Mouse (Mus musculus) hindbrain, embryonic 10.5 days (tissue): ENCODE measurements at regions not wholly inside any gene's neighbourhood (a gene's known extent, or its start where the extent isn't known, plus 50 kb on each side); places are given as distances from the start of the nearest gene placed in this dataset.
A peak's percentile ranks its signal among the peaks of the same experiment; 100 is the strongest.

Experiments
- DNase-seq: peaks from one replicate; pipeline ENCODE4 v3.0.0-alpha.2; 2017; ENCODE audit warnings: low spot score
- H3K27ac ChIP-seq: fragments of 300-500 bp; sonication (generic); 2 replicates; pipeline ENCODE4 v1.5.1; 2016; ENCODE audit warnings: mild to moderate bottlenecking, moderate library complexity
- H3K27me3 ChIP-seq: fragments of 300-500 bp; sonication (generic); 2 replicates; pipeline ENCODE4 v1.6.1; 2016; ENCODE audit warnings: mild to moderate bottlenecking; ENCODE audit not compliant: poor library complexity, insufficient read depth, severe bottlenecking
- H3K36me3 ChIP-seq: fragments of 300-500 bp; sonication (generic); 2 replicates; pipeline ENCODE4 v1.6.1; 2016; ENCODE audit warnings: mild to moderate bottlenecking, moderate library complexity
- H3K4me1 ChIP-seq: fragments of 300-500 bp; sonication (generic); replicated peaks from 2 replicates; pipeline ENCODE4 v1.6.1; 2016; ENCODE audit warnings: mild to moderate bottlenecking
- H3K4me3 ChIP-seq: fragments of 300-500 bp; sonication (generic); 2 replicates; pipeline ENCODE4 v1.5.1; 2016; ENCODE audit warnings: mild to moderate bottlenecking, moderate library complexity
- H3K9me3 ChIP-seq: fragments of 300-500 bp; sonication (generic); 2 replicates; pipeline ENCODE4 v1.6.1; 2016; ENCODE audit warnings: mild to moderate bottlenecking, moderate library complexity
- WGBS: fragments of 180-500 bp; shearing (Covaris S2); methylation state at CpG from one replicate; pipeline ENCODE4 v1.1.7; 2016; 5-methylcytosine and 5-hydroxymethylcytosine counted together

DNA sequence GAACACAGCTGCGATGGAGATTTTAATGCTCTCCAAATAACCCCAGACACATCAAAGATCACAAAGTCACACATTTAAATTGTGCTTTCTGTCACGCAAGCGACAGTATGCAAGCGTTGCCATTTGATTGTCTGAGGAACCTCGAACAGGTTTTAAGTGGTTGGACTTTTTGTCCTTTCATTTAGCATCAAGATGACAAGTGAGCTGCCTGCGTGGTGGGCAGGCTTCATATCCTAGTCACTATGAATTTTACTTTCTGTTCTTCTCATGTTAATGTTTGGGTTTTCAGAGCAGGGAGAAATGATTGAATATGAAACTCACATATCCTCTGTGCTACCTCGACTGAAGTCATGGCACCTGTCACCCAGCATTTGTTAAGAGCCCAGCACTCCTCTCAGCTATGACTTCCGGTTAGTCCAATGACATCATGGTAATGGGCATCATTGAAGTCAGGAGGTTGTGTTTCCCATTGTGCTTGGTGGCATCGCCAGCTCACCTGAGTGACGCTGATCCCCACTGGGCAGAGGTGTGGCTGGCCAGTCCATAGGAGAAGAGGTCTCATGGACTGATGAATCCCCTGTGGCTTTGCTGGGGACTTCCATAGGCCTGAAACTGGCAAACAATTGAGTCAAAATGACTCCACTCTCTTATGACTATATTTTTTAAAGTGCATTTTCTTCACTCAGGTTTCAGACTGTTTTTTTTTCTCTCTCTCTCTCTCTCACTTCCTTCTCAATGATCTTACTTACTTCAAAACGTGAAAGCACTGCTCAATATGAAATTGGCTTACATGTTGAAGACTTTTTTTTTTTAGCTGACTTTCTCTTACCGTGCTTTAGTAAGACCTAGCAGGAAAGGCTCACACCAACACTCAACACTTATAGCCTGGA is 209.1 kb upstream of the Id2 start:
- no peaks in the 10 kb centered on the region for H3K9me3 ChIP-seq
- no peaks in the 10 kb centered on the region for H3K27me3 ChIP-seq
- 0 out of 2 replicates have a peak overlapping the region, but pooled peaks have one; percentile 16 for H3K27ac ChIP-seq
- 90% methylated on average over 12 of the region's 12 CpGs for WGBS
- no peaks in the 10 kb centered on the region for H3K36me3 ChIP-seq
- no peak overlapping the region for H3K4me3 ChIP-seq
- DNase-seq: no peak
- H3K4me1 ChIP-seq: peaks cover 30% of the 10 kb centered on the region

GRCm38 (mm10) chr12:25304820-25305511 is 208.0 kb upstream of the Id2 start:
- H3K4me3 ChIP-seq: no peak overlapping the region
- peak; percentile 54 for DNase-seq
- H3K36me3 ChIP-seq: no peaks in the 10 kb centered on the region
- H3K4me1 ChIP-seq: peaks cover 24% of the 10 kb centered on the region
- H3K27ac ChIP-seq: peak overlapping the region; percentile 77
- 51% methylated on average over 6 of the region's 6 CpGs for WGBS
- H3K9me3 ChIP-seq: no peaks in the 10 kb centered on the region
- H3K27me3 ChIP-seq: no peaks in the 10 kb centered on the region

DNA sequence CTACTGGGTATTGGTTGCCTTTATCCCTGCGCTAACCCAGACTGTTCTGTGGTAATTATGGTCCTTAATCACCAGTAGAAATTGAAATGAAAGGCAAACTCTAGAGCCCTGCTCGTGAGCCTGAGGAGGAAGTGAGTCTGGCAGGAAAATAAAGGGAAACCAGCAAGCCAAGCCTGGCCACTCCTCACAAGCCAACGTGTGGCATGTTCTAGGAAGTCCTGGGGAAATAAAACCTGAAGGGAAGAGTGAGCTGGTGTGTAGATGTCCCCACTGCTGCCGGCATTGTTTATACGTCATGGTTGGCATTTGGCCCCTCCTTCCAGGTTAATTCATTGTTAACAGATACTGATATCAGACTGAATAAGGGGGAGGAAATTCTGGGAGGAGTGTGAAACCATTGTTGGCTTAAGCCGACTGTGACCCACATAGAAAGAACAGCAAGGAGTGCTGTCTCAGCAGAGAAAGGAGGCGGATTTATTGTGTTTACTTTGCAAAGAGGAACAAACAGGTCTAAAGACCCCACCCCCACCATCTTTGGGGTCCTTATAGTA is 206.6 kb upstream of the Id2 start:
- Histone ChIP-seq H3K27ac (no peak overlapping the region), H3K27me3 (no peaks in the 10 kb centered on the region), H3K36me3 (no peaks in the 10 kb centered on the region), H3K4me1 (peaks cover 24% of the 10 kb centered on the region), H3K4me3 (no peak overlapping the region), H3K9me3 (no peaks in the 10 kb centered on the region)
- WGBS: 46% methylated on average over 7 of the region's 7 CpGs
- no peak for DNase-seq

GRCm38 (mm10) chr12:25300804-25301390 is 204.0 kb upstream of the Id2 start:
- 77% methylated on average over 9 of the region's 9 CpGs for WGBS
- no peak overlapping the region for H3K27ac ChIP-seq
- no peaks in the 10 kb centered on the region for H3K27me3 ChIP-seq

GRCm38 (mm10) chr12:25299603-25300471 is 202.9 kb upstream of the Id2 start:
- Histone ChIP-seq H3K27ac (no peak overlapping the region), H3K4me1 (peaks cover 18% of the 10 kb centered on the region), H3K36me3 (no peaks in the 10 kb centered on the region), H3K9me3 (no peaks in the 10 kb centered on the region), H3K4me3 (no peak overlapping the region), H3K27me3 (no peaks in the 10 kb centered on the region)
- WGBS: 82% methylated on average over 11 of the region's 11 CpGs
- DNase-seq: no peak

More at GRCm38 (mm10) chr12:25300804-25301390, 204.0 kb upstream of the Id2 start:
- H3K9me3 ChIP-seq: no peaks in the 10 kb centered on the region
- H3K4me1 ChIP-seq: peaks cover 24% of the 10 kb centered on the region
- no peak overlapping the region for H3K4me3 ChIP-seq
- DNase-seq: no peak
- H3K36me3 ChIP-seq: no peaks in the 10 kb centered on the region

DNA sequence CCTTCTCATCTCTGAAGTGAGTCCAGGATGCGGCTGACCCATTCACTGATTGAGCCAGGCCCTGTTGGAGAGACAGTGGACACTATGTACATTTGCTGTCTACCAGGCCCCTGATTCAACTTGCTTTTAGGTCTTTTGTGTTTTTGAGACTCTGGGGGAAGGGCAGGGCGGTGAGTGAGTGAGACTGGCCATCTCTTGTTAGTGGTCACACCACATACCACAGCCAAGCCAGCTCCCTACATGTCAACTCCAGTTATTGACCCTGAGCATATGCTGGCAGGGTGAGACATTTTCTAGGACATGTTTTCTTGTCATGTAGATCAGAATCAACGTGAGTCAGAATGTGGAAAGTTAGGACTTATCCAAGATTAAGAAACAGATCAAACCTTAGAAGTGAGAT is 201.8 kb upstream of the Id2 start:
- H3K36me3 ChIP-seq: no peaks in the 10 kb centered on the region
- H3K4me1 ChIP-seq: peaks cover 18% of the 10 kb centered on the region
- no peak overlapping the region for H3K4me3 ChIP-seq
- WGBS: 89% methylated on average over 3 of the region's 3 CpGs
- H3K9me3 ChIP-seq: no peaks in the 10 kb centered on the region
- no peak overlapping the region for H3K27ac ChIP-seq
- H3K27me3 ChIP-seq: no peaks in the 10 kb centered on the region
- DNase-seq: no peak

GRCm38 (mm10) chr12:25297960-25298359 is 201.0 kb upstream of the Id2 start:
- H3K4me1 ChIP-seq: peaks cover 16% of the 10 kb centered on the region
- H3K4me3 ChIP-seq: no peak overlapping the region
- no peak overlapping the region for H3K27ac ChIP-seq
- no peaks in the 10 kb centered on the region for H3K36me3 ChIP-seq
- H3K27me3 ChIP-seq: no peaks in the 10 kb centered on the region
- DNase-seq: no peak
- H3K9me3 ChIP-seq: no peaks in the 10 kb centered on the region

GRCm38 (mm10) chr12:25296648-25297047 is 199.7 kb upstream of the Id2 start:
- WGBS: 86% methylated on average over 3 of the region's 3 CpGs

DNA sequence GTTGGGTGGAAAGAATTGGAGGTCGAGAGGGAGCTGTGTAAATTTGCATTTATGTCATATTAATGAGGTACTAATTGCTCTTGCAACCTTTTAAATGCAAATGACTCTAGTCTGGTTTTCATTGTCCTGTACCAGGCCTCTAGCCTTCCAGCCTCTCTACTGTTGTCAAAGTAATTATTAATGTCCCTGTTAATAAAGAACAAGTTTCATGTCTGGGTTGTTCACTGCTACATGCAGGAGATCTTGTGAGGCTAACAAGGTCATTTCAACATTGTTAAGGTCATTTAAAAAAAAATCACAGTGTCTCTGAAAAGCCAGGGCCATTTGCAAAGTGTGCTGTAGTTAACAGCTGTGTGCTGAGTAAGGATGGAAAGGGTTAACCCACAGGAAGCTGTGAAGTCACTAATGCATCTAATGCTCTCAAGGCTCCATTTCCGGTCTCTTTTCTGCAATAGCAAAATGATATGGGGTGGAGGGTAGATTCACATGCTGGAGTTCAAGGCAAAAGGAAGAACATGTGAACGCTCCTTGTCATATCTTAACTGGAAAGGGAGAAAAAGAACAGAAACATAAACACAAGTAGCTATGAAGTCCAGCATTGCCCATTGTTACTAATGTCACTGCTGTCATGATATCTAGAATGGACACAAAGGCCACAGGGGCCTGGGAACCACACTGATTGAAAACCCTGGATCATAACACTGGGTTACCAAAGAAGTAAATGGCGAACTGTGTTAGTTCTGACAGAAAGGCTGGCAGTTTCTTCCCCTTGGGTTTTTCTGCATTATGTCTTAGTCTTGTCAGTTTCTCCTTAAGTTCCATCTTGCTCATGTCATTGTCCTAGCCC is 197.5 kb upstream of the Id2 start:
- H3K4me3 ChIP-seq: no peak overlapping the region
- no peaks in the 10 kb centered on the region for H3K36me3 ChIP-seq
- no peaks in the 10 kb centered on the region for H3K27me3 ChIP-seq
- peaks cover 16% of the 10 kb centered on the region for H3K4me1 ChIP-seq
- no peaks in the 10 kb centered on the region for H3K9me3 ChIP-seq
- WGBS: 60% methylated on average over 4 of the region's 4 CpGs
- H3K27ac ChIP-seq: peak overlapping the region; percentile 56; the same call in 1 of the 2 replicates
- DNase-seq: no peak

More at GRCm38 (mm10) chr12:25296648-25297047, 199.7 kb upstream of the Id2 start:
- no peak for DNase-seq
- no peaks in the 10 kb centered on the region for H3K36me3 ChIP-seq
- no peak overlapping the region for H3K4me3 ChIP-seq
- no peaks in the 10 kb centered on the region for H3K27me3 ChIP-seq
- H3K9me3 ChIP-seq: no peaks in the 10 kb centered on the region
- no peak overlapping the region for H3K27ac ChIP-seq
- peaks cover 16% of the 10 kb centered on the region for H3K4me1 ChIP-seq

DNA sequence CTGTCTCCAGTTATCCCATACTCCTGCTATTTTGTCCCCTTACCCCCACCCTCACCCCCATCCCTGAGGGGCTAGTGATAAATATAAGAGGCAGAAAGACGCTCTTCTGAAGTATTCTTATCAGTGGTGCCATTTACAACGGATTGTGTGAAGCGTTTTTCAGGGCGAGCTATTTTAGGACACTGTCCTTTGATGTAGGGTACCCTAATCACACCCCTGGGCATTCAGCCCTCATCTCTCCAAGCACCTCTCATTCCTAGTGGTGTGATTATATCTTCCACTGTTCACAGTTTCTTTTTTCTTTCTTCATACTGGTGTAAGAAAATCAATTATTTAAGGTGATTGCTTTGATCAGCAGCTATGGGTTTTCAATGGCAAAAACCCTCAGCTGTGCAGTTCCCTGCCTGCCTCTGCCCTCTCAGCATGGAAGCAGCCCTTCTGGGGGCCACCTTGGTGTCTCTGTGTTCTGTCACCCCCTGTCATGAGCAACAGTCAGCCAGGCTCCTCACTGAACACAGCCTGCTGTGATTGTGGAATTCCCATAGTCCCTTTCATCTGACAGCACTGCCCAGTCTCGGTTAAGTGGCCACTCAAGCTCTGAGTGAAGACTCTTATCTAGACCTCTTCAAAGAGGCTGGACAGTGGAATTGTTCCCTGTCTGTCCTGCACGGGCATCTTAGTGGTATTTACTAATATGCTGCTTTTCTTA is 196.7 kb upstream of the Id2 start:
- DNase-seq: no peak
- peak overlapping the region; percentile 56; the same call in 1 of the 2 replicates for H3K27ac ChIP-seq
- peaks cover 16% of the 10 kb centered on the region for H3K4me1 ChIP-seq
- 56% methylated on average over 6 of the region's 6 CpGs for WGBS
- H3K4me3 ChIP-seq: no peak overlapping the region
- H3K36me3 ChIP-seq: no peaks in the 10 kb centered on the region
- no peaks in the 10 kb centered on the region for H3K9me3 ChIP-seq
- no peaks in the 10 kb centered on the region for H3K27me3 ChIP-seq

GRCm38 (mm10) chr12:25289381-25289780 is 192.4 kb upstream of the Id2 start:
- Histone ChIP-seq H3K36me3 (no peaks in the 10 kb centered on the region), H3K9me3 (no peaks in the 10 kb centered on the region), H3K27me3 (no peaks in the 10 kb centered on the region), H3K4me1 (peaks cover 11% of the 10 kb centered on the region), H3K4me3 (no peak overlapping the region), H3K27ac (no peak overlapping the region)
- no peak for DNase-seq
- 84% methylated on average over 2 of the region's 2 CpGs for WGBS
